Mouse (Mus musculus): ENCODE measurements at regions not wholly inside any gene's neighbourhood (a gene's known extent, or its start where the extent isn't known, plus 50 kb on each side); places are given as distances from the start of the nearest gene placed in this dataset.

GRCm38 (mm10) chr8:103148013-103148412 is 362.6 kb upstream of the Cdh11 start:
- no peak overlapping the region for H3K4me3 ChIP-seq (ENCODE audit: low read depth, low read length)
- no peaks in the 10 kb centered on the region for H3K9me3 ChIP-seq (replicated peaks; ENCODE audit: control insufficient read depth, low read length)
- 40% methylated on average over 4 of the region's 4 CpGs for WGBS
- no peaks in the 10 kb centered on the region for H3K36me3 ChIP-seq (replicated peaks; ENCODE audit: control insufficient read depth, insufficient read depth, low read depth, low read length)
- H3K4me1 ChIP-seq (ENCODE audit: control insufficient read depth, insufficient read depth, low read length): peaks cover 3% of the 10 kb centered on the region
- H3K4me2 ChIP-seq (ENCODE audit: low read depth, low read length): no peak overlapping the region
- no peak overlapping the region for H3K27ac ChIP-seq (replicated peaks; ENCODE audit: low read depth, low read length)
- H3K9ac ChIP-seq (replicated peaks; ENCODE audit: low read length): no peak overlapping the region
- DNase-seq (ENCODE audit: low spot score) (no peak), ATAC-seq (replicated peaks; ENCODE audit: insufficient number of reproducible peaks, low FRiP score, low TSS enrichment, low read depth) (no peak)
- no peaks in the 10 kb centered on the region for H3K27me3 ChIP-seq (ENCODE audit: control insufficient read depth, insufficient read depth, low read length)

- Histone ChIP-seq H3K27ac (replicated peaks; ENCODE audit: low read depth, low read length) (no peak overlapping the region), H3K9me3 (replicated peaks; ENCODE audit: control insufficient read depth, low read length) (no peaks in the 10 kb centered on the region), H3K36me3 (replicated peaks; ENCODE audit: control insufficient read depth, insufficient read depth, low read depth, low read length) (no peaks in the 10 kb centered on the region), H3K4me3 (ENCODE audit: low read depth, low read length) (no peak overlapping the region), H3K4me2 (ENCODE audit: low read depth, low read length) (no peak overlapping the region), H3K27me3 (ENCODE audit: control insufficient read depth, insufficient read depth, low read length) (no peaks in the 10 kb centered on the region), H3K9ac (replicated peaks; ENCODE audit: low read length) (no peak overlapping the region), H3K4me1 (ENCODE audit: control insufficient read depth, insufficient read depth, low read length) (peaks cover 3% of the 10 kb centered on the region)
- ATAC-seq (replicated peaks; ENCODE audit: insufficient number of reproducible peaks, low FRiP score, low TSS enrichment, low read depth) (no peak), DNase-seq (ENCODE audit: low spot score) (no peak)
- 53% methylated on average over 10 of the region's 10 CpGs for WGBS
Measured at GRCm38 (mm10) chr8:103148447-103148846, 363.0 kb upstream of the Cdh11 start.

DNA sequence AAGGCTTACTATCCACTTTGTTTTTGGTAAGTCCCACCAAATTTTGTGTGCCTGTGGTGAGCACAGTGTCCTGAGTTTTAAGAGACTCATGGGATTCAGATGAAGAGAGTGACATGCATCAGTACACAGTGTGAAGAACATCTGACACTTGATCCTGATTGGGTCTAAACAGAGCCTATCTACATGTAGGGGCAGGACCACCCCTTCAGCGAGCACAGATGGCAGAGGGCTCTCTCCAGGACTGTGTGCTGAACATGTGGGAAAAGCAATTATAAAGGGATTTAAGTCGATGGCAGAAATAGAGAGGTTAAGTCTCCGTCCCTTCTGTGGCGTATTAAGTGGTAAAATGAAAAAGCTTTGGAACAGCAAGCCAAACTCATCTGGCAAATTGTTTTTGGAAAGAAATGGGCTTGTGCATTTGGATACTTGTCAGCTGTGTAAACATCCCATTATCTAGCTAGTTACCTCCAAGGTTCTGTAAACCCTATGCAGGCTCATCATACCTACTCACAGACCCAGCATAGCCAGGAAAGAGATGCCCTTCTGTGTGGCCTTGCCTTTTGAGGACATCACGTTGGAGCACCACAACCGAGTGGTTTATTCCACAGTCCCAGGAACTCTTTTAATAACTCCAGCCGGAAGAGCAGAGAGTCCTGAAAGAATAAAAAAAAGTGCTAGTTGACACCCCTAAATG is 381.3 kb upstream of the Cdh11 start:
- H3K27ac ChIP-seq (replicated peaks; ENCODE audit: low read depth, low read length): no peak overlapping the region
- no peaks in the 10 kb centered on the region for H3K27me3 ChIP-seq (ENCODE audit: control insufficient read depth, insufficient read depth, low read length)
- no peaks in the 10 kb centered on the region for H3K4me1 ChIP-seq (ENCODE audit: control insufficient read depth, insufficient read depth, low read length)
- no peaks in the 10 kb centered on the region for H3K9me3 ChIP-seq (replicated peaks; ENCODE audit: control insufficient read depth, low read length)
- DNase-seq (ENCODE audit: low spot score) (peak; percentile 49), ATAC-seq (replicated peaks; ENCODE audit: insufficient number of reproducible peaks, low FRiP score, low TSS enrichment, low read depth) (peak; percentile 79)
- H3K36me3 ChIP-seq (replicated peaks; ENCODE audit: control insufficient read depth, insufficient read depth, low read depth, low read length): no peaks in the 10 kb centered on the region
- no peak overlapping the region for H3K4me2 ChIP-seq (ENCODE audit: low read depth, low read length)
- H3K9ac ChIP-seq (replicated peaks; ENCODE audit: low read length): no peak overlapping the region
- 43% methylated on average over 7 of the region's 7 CpGs for WGBS
- H3K4me3 ChIP-seq (ENCODE audit: low read depth, low read length): no peak overlapping the region

- no peak overlapping the region for H3K4me3 ChIP-seq (ENCODE audit: low read depth, low read length)
- H3K9ac ChIP-seq (replicated peaks; ENCODE audit: low read length): no peak overlapping the region
- no peak overlapping the region for H3K27ac ChIP-seq (replicated peaks; ENCODE audit: low read depth, low read length)
- WGBS: 77% methylated on average over 3 of the region's 3 CpGs
- H3K4me1 ChIP-seq (ENCODE audit: control insufficient read depth, insufficient read depth, low read length): no peaks in the 10 kb centered on the region
- DNase-seq (ENCODE audit: low spot score) (no peak), ATAC-seq (replicated peaks; ENCODE audit: insufficient number of reproducible peaks, low FRiP score, low TSS enrichment, low read depth) (no peak)
- no peaks in the 10 kb centered on the region for H3K9me3 ChIP-seq (replicated peaks; ENCODE audit: control insufficient read depth, low read length)
- H3K27me3 ChIP-seq (ENCODE audit: control insufficient read depth, insufficient read depth, low read length): no peaks in the 10 kb centered on the region
- H3K4me2 ChIP-seq (ENCODE audit: low read depth, low read length): no peak overlapping the region
- H3K36me3 ChIP-seq (replicated peaks; ENCODE audit: control insufficient read depth, insufficient read depth, low read depth, low read length): no peaks in the 10 kb centered on the region
Measured at GRCm38 (mm10) chr8:103173313-103173712, 387.9 kb upstream of the Cdh11 start.

- no peaks in the 10 kb centered on the region for H3K27me3 ChIP-seq (ENCODE audit: control insufficient read depth, insufficient read depth, low read length)
- H3K9ac ChIP-seq (replicated peaks; ENCODE audit: low read length): no peak overlapping the region
- no peaks in the 10 kb centered on the region for H3K4me1 ChIP-seq (ENCODE audit: control insufficient read depth, insufficient read depth, low read length)
- 58% methylated on average over 5 of the region's 5 CpGs for WGBS
- H3K36me3 ChIP-seq (replicated peaks; ENCODE audit: control insufficient read depth, insufficient read depth, low read depth, low read length): no peaks in the 10 kb centered on the region
- DNase-seq (ENCODE audit: low spot score) (peak; percentile 39), ATAC-seq (replicated peaks; ENCODE audit: insufficient number of reproducible peaks, low FRiP score, low TSS enrichment, low read depth) (no peak; the same call in 1 of the 2 replicates)
- no peak overlapping the region for H3K4me2 ChIP-seq (ENCODE audit: low read depth, low read length)
- H3K9me3 ChIP-seq (replicated peaks; ENCODE audit: control insufficient read depth, low read length): no peaks in the 10 kb centered on the region
- H3K27ac ChIP-seq (replicated peaks; ENCODE audit: low read depth, low read length): no peak overlapping the region
- no peak overlapping the region for H3K4me3 ChIP-seq (ENCODE audit: low read depth, low read length)
Measured at GRCm38 (mm10) chr8:103173803-103174429, 388.5 kb upstream of the Cdh11 start.

DNA sequence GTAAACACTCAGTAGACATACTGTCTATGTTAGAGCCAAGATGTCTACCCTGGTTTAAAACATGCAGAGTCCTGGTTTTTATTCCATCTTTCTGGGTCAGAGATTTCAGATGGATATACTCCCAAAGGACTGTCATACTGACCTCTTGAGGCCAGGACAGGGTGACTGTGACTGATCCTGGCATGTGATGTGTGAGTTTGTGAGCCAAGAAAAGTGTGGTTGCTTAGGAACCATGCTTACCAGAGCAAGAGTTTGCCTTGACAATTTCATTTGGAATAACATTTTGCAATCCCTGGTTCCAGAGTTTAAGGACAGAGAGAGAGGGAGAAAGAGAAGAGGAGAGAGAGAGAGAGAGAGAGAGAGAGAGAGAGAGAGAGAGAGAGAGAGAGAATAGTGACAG is 395.2 kb upstream of the Cdh11 start:
- H3K9me3 ChIP-seq (replicated peaks; ENCODE audit: control insufficient read depth, low read length): no peaks in the 10 kb centered on the region
- no peaks in the 10 kb centered on the region for H3K4me1 ChIP-seq (ENCODE audit: control insufficient read depth, insufficient read depth, low read length)
- ATAC-seq (replicated peaks; ENCODE audit: insufficient number of reproducible peaks, low FRiP score, low TSS enrichment, low read depth) (no peak), DNase-seq (ENCODE audit: low spot score) (no peak)
- no peaks in the 10 kb centered on the region for H3K27me3 ChIP-seq (ENCODE audit: control insufficient read depth, insufficient read depth, low read length)
- H3K4me2 ChIP-seq (ENCODE audit: low read depth, low read length): no peak overlapping the region
- H3K27ac ChIP-seq (replicated peaks; ENCODE audit: low read depth, low read length): no peak overlapping the region
- H3K4me3 ChIP-seq (ENCODE audit: low read depth, low read length): no peak overlapping the region
- no peaks in the 10 kb centered on the region for H3K36me3 ChIP-seq (replicated peaks; ENCODE audit: control insufficient read depth, insufficient read depth, low read depth, low read length)
- H3K9ac ChIP-seq (replicated peaks; ENCODE audit: low read length): no peak overlapping the region

GRCm38 (mm10) chr8:103188720-103189498 is 403.5 kb upstream of the Cdh11 start:
- Histone ChIP-seq H3K9ac (replicated peaks; ENCODE audit: low read length) (no peak overlapping the region), H3K27ac (replicated peaks; ENCODE audit: low read depth, low read length) (no peak overlapping the region), H3K9me3 (replicated peaks; ENCODE audit: control insufficient read depth, low read length) (no peaks in the 10 kb centered on the region), H3K4me2 (ENCODE audit: low read depth, low read length) (no peak overlapping the region), H3K4me1 (ENCODE audit: control insufficient read depth, insufficient read depth, low read length) (no peaks in the 10 kb centered on the region), H3K36me3 (replicated peaks; ENCODE audit: control insufficient read depth, insufficient read depth, low read depth, low read length) (no peaks in the 10 kb centered on the region), H3K27me3 (ENCODE audit: control insufficient read depth, insufficient read depth, low read length) (no peaks in the 10 kb centered on the region), H3K4me3 (ENCODE audit: low read depth, low read length) (no peak overlapping the region)
- 70% methylated on average over 8 of the region's 8 CpGs for WGBS
- ATAC-seq (replicated peaks; ENCODE audit: insufficient number of reproducible peaks, low FRiP score, low TSS enrichment, low read depth) (no peak), DNase-seq (ENCODE audit: low spot score) (no peak)

DNA sequence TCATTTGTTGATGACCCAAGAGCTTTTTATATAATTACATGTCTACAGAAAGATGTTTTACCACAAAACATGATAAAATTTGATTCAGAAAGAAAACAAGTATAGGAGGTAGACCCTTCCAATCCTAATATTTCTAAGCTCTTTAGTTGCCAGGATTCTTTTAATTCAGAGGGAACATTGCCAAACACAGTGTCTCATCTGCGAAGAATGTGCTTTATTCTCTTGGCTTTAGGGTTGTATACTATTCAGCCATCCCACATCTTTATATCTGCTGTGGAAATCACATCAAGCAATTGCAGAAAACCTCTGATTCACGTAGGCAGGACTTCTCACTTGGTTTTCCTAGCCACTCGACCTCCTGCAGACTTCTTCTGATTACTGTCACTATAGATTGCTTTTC is 412.8 kb upstream of the Cdh11 start:
- Histone ChIP-seq H3K4me2 (ENCODE audit: low read depth, low read length) (no peak overlapping the region), H3K9ac (replicated peaks; ENCODE audit: low read length) (no peak overlapping the region), H3K27ac (replicated peaks; ENCODE audit: low read depth, low read length) (no peak overlapping the region), H3K9me3 (replicated peaks; ENCODE audit: control insufficient read depth, low read length) (no peaks in the 10 kb centered on the region), H3K4me1 (ENCODE audit: control insufficient read depth, insufficient read depth, low read length) (no peaks in the 10 kb centered on the region), H3K36me3 (replicated peaks; ENCODE audit: control insufficient read depth, insufficient read depth, low read depth, low read length) (no peaks in the 10 kb centered on the region), H3K27me3 (ENCODE audit: control insufficient read depth, insufficient read depth, low read length) (no peaks in the 10 kb centered on the region), H3K4me3 (ENCODE audit: low read depth, low read length) (no peak overlapping the region)
- DNase-seq (ENCODE audit: low spot score) (no peak), ATAC-seq (replicated peaks; ENCODE audit: insufficient number of reproducible peaks, low FRiP score, low TSS enrichment, low read depth) (no peak)
- WGBS: 68% methylated on average over 3 of the region's 3 CpGs

Measured in embryonic facial prominence, embryonic 11.5 days (tissue).